Mouse (Mus musculus): ENCODE results near the gene Cdh4. TPM values are rescaled to one million over a fixed set of nuclear protein-coding genes. Genes with fewer than 3 reads are reported as not detected.

Gene Cdh4
- polyA plus RNA-seq (2016; fragmentation: Nextera tagmentation; extraction: Ambion mirVana), result 25.1 and 26.1 TPM in 2 replicates

DNA sequence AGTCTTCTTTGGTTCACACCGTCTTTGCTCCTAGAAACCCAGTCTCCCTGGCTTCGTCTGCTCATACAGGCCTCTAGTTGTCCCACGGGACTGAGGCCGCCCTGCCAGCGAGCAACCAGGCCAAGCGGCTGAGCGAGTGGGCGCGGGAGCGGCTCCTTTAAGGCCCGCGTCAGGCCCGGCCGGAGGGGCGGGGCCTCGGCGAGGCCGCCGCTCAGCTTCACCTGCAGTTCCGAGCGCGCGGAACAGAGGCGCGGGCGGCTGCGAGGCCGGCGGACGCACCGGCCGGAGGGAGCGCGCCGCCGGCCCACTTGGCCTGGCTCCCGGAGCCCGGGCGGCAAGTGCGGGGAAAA, at the start of gene Cdh4:
Gene Cdh4, plus strand, starts transcription at position 241 of the 350 bp plus-strand sequence.
- 0% methylated on average over 39 of the region's 40 CpGs for WGBS
- Histone ChIP-seq H3K27ac (peak within 1 kb of the TSS; percentile 84), H3K4me1 (peaks cover 29% of the 10 kb centered on the region), H3K27me3 (peaks cover 31% of the 10 kb centered on the region), H3K4me2 (replicated peaks) (peak within 1 kb of the TSS; percentile 92), H3K9me3 (replicated peaks) (no peaks in the 10 kb centered on the region), H3K4me3 (peak within 1 kb of the TSS; percentile 74), H3K9ac (peak within 1 kb of the TSS; percentile 82), H3K36me3 (no peaks in the 10 kb centered on the region)
- ATAC-seq (ENCODE audit: low FRiP score), result peak; percentile 87

DNA sequence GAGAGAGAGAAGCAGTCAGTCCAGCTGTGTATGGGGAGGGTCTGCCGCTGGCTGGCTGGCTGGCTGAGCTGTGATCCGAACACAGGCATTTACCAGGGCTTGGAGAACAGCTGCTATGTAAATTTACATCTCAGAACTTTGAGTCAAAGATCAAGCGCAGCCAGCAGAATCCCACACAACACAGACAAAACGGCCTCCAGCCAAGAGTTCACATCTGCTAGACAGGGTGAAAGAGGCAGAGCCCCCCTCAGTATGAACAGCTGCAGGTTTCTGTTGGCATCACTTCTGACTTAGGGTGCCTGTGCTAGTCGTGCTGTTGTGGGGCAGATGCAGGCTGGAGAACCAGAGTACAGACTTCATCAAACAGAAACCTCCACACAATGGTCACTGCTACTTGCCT, 46.8 kb upstream of the Cdh4 start:
- Histone ChIP-seq H3K27me3 (no peaks in the 10 kb centered on the region), H3K27ac (no peak overlapping the region), H3K4me1 (no peaks in the 10 kb centered on the region), H3K36me3 (no peaks in the 10 kb centered on the region), H3K9me3 (replicated peaks) (no peaks in the 10 kb centered on the region), H3K9ac (no peak overlapping the region), H3K4me2 (replicated peaks) (no peak overlapping the region), H3K4me3 (no peak overlapping the region)
- 58% methylated on average over 5 of the region's 5 CpGs for WGBS
- no peak for ATAC-seq (ENCODE audit: low FRiP score)

DNA sequence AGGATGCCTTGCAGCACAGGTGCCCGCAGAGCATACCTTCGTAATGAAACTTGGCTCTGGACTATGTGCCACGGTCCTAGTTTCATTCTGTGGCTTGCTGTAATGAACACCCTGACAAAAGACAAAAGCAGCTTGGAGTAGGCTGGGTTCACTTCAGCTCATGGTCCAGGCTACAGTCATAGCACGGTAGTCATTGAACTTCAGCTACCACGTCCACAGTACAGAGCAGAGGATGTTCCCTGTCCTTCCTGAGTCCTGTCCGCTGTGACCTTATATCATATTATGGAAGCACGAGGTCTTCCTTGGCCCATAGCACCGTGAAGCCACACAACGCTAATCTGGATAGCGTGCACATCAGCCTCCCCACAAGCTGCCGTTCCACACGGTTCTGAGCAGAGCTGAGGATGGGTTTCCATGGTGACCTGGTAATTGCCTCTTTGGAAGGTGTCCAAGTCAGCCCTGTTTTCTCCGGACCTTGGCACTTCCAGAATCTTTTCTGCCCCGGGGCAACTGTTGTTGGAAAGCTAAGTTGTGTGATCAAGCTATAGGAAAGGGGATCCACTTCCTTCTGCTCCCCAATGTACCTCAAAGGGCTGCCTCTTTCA, 42.5 kb upstream of the Cdh4 start:
- Histone ChIP-seq H3K36me3 (no peaks in the 10 kb centered on the region), H3K4me1 (no peaks in the 10 kb centered on the region), H3K27ac (no peak overlapping the region), H3K27me3 (0 out of 2 replicates have a peak, but pooled peaks cover 3% of the 10 kb centered on the region), H3K9ac (no peak overlapping the region), H3K4me2 (replicated peaks) (no peak overlapping the region), H3K4me3 (no peak overlapping the region), H3K9me3 (replicated peaks) (no peaks in the 10 kb centered on the region)
- peak; percentile 54 for ATAC-seq (ENCODE audit: low FRiP score)
- WGBS, result 77% methylated on average over 14 of the region's 14 CpGs

GRCm38 (mm10) chr2:179410866-179411561, 31.2 kb upstream of the Cdh4 start:
- Histone ChIP-seq H3K27ac (no peak overlapping the region), H3K4me1 (no peaks in the 10 kb centered on the region), H3K36me3 (no peaks in the 10 kb centered on the region), H3K9me3 (replicated peaks) (no peaks in the 10 kb centered on the region), H3K4me3 (no peak overlapping the region), H3K9ac (no peak overlapping the region), H3K4me2 (replicated peaks) (no peak overlapping the region), H3K27me3 (no peaks in the 10 kb centered on the region)
- 76% methylated on average over 8 of the region's 8 CpGs for WGBS
- no peak for ATAC-seq (ENCODE audit: low FRiP score)

DNA sequence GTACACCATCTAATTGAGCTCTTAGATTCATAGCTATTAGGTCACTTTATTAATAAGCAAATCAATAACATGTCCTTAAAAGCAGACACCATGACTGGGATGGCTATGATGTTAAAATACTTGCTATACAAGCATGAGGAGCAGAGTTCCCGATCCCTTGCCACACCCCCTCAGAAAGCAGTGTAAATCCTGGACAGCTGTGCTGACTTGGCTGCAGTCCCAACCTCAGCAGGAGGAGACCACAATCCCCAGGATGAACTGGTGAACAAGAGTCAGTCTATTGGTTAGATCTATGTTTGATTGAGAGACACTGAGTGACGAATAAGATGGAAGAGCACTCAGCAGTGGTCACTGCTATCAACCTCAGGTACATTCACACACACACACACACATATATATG, 29.3 kb upstream of the Cdh4 start:
- Histone ChIP-seq H3K36me3 (no peaks in the 10 kb centered on the region), H3K4me1 (no peaks in the 10 kb centered on the region), H3K27me3 (no peaks in the 10 kb centered on the region), H3K9me3 (replicated peaks) (no peaks in the 10 kb centered on the region), H3K4me3 (no peak overlapping the region), H3K9ac (no peak overlapping the region), H3K27ac (no peak overlapping the region), H3K4me2 (replicated peaks) (no peak overlapping the region)
- ATAC-seq (ENCODE audit: low FRiP score), result no peak
- 62% methylated on average over 2 of the region's 2 CpGs for WGBS

- no peak overlapping the region for H3K27ac ChIP-seq
- no peaks in the 10 kb centered on the region for H3K4me1 ChIP-seq
- no peak for ATAC-seq (ENCODE audit: low FRiP score)
- no peak overlapping the region for H3K9ac ChIP-seq
- H3K36me3 ChIP-seq, result no peaks in the 10 kb centered on the region
- H3K9me3 ChIP-seq (replicated peaks), result no peaks in the 10 kb centered on the region
- no peak overlapping the region for H3K4me3 ChIP-seq
- H3K4me2 ChIP-seq (replicated peaks), result no peak overlapping the region
- 68% methylated on average over 11 of the region's 11 CpGs for WGBS
- no peaks in the 10 kb centered on the region for H3K27me3 ChIP-seq
These were observed 28.0 kb upstream of the Cdh4 start for GRCm38 (mm10) chr2:179414253-179414652.

- 95% methylated on average over 9 of the region's 9 CpGs for WGBS
- H3K9me3 ChIP-seq (replicated peaks), result no peaks in the 10 kb centered on the region
These were observed 27.5 kb upstream of the Cdh4 start for GRCm38 (mm10) chr2:179414704-179415103.

DNA sequence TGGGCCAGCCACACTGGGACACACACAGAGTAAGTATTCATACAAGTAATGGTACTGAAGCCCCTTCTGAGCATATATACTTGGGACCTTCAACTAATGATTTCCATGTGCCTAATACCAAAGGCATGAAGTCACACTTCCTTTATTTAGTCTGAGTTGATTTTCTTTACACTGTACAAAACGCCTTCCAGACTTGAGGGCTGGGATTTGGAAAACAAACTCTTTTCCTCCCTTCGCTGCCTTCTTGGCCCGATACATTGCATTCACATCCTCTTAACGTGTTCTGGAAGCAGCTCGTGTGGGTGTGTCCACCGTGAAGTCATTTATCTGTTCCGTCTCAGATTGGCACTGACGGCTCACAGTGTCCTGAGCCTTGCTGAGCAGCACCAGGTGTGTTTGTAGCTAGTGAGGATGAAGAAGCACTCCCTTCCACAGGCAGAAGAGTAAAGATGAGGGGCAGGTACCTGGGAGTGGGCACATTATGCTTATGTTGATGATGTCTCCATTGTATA, 26.3 kb upstream of the Cdh4 start:
- no peak for ATAC-seq (ENCODE audit: low FRiP score)
- Histone ChIP-seq H3K4me3 (no peak overlapping the region), H3K27me3 (no peaks in the 10 kb centered on the region), H3K4me1 (no peaks in the 10 kb centered on the region), H3K27ac (no peak overlapping the region), H3K4me2 (replicated peaks) (no peak overlapping the region), H3K36me3 (no peaks in the 10 kb centered on the region), H3K9ac (no peak overlapping the region), H3K9me3 (replicated peaks) (no peaks in the 10 kb centered on the region)
- WGBS, result 71% methylated on average over 8 of the region's 8 CpGs

More at GRCm38 (mm10) chr2:179414704-179415103, 27.5 kb upstream of the Cdh4 start:
- Histone ChIP-seq H3K4me1 (no peaks in the 10 kb centered on the region), H3K4me2 (replicated peaks) (no peak overlapping the region), H3K27me3 (no peaks in the 10 kb centered on the region), H3K9ac (no peak overlapping the region), H3K27ac (no peak overlapping the region), H3K36me3 (no peaks in the 10 kb centered on the region), H3K4me3 (no peak overlapping the region)
- no peak for ATAC-seq (ENCODE audit: low FRiP score)

DNA sequence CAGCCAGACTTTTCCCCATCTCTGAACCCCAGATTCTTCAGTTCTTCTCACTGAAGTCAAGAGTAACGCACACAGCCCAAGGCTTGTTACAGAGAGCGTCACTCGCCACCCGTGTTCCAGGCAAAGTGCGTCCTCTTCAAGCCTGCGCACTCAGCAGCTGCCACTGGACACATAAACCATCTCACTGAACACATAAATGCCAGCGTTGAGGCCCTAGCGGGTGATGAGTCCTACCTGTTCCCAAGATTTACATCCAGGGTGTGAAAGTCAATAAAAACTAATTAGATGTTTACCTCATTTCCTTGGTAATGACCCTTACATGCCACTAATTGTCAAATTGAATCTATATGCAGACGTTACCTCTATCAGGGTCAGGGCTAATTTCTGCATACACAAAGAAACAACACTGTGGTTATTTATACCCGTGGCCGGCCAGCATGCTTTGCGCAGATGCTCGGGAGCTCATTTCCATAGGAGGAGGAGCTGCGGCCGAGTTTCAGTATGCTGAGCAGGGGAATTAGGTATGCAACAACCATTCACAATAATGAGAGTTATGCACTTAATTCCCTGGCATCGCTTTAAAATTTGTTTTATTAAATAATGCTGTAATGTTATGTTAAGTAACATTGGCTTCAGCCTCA, 25.5 kb upstream of the Cdh4 start:
- Histone ChIP-seq H3K27me3 (no peaks in the 10 kb centered on the region), H3K9me3 (replicated peaks) (no peaks in the 10 kb centered on the region), H3K4me3 (no peak overlapping the region), H3K27ac (no peak overlapping the region), H3K36me3 (no peaks in the 10 kb centered on the region), H3K4me1 (no peaks in the 10 kb centered on the region), H3K4me2 (replicated peaks) (no peak overlapping the region), H3K9ac (no peak overlapping the region)
- ATAC-seq (ENCODE audit: low FRiP score), result no peak
- WGBS, result 71% methylated on average over 16 of the region's 16 CpGs

GRCm38 (mm10) chr2:179425602-179426001, 16.6 kb upstream of the Cdh4 start:
- no peaks in the 10 kb centered on the region for H3K9me3 ChIP-seq (replicated peaks)
- no peak overlapping the region for H3K27ac ChIP-seq
- no peak for ATAC-seq (ENCODE audit: low FRiP score)
- no peaks in the 10 kb centered on the region for H3K27me3 ChIP-seq
- H3K4me2 ChIP-seq (replicated peaks), result no peak overlapping the region
- no peak overlapping the region for H3K9ac ChIP-seq
- H3K4me3 ChIP-seq, result no peak overlapping the region
- peaks cover 7% of the 10 kb centered on the region; the same call in 1 of the 2 replicates for H3K4me1 ChIP-seq
- H3K36me3 ChIP-seq, result no peaks in the 10 kb centered on the region
- WGBS, result 64% methylated on average over 3 of the region's 3 CpGs

GRCm38 (mm10) chr2:179428889-179429288, 13.3 kb upstream of the Cdh4 start:
- H3K27ac ChIP-seq, result no peak overlapping the region
- peaks cover 7% of the 10 kb centered on the region; the same call in 1 of the 2 replicates for H3K4me1 ChIP-seq
- no peaks in the 10 kb centered on the region for H3K27me3 ChIP-seq
- no peak overlapping the region for H3K4me2 ChIP-seq (replicated peaks)
- no peaks in the 10 kb centered on the region for H3K9me3 ChIP-seq (replicated peaks)
- H3K4me3 ChIP-seq, result no peak overlapping the region
- H3K36me3 ChIP-seq, result no peaks in the 10 kb centered on the region
- H3K9ac ChIP-seq, result no peak overlapping the region
- 58% methylated on average over 3 of the region's 3 CpGs for WGBS
- no peak for ATAC-seq (ENCODE audit: low FRiP score)

DNA sequence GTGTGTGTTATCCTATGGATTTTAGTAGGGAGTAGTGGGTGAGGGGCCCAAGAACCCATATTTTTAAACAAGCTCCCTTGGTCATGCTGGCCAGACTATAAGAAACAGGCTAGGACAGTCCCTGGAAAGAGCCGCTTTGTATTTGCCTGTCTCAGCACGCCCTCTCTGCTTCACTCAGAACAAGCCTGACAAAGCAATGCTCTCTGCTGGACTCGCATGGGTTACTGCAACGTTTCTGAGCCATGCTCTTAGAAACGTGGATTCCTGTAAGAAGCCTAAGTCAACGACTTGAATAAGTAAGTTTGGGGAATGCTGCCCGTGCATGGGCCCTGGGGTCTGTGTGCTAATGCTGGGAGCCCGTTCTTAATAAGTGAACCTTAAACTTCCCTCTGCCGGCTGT, 2.1 kb upstream of the Cdh4 start:
- Histone ChIP-seq H3K9me3 (replicated peaks) (no peaks in the 10 kb centered on the region), H3K36me3 (no peaks in the 10 kb centered on the region), H3K27ac (no peak overlapping the region), H3K9ac (no peak overlapping the region), H3K4me3 (no peak overlapping the region), H3K4me2 (replicated peaks) (no peak overlapping the region), H3K4me1 (peaks cover 35% of the 10 kb centered on the region), H3K27me3 (peaks cover 27% of the 10 kb centered on the region)
- WGBS, result 20% methylated on average over 9 of the region's 9 CpGs
- ATAC-seq (ENCODE audit: low FRiP score), result no peak

Measured in hindbrain, embryonic 12.5 days (tissue).